Mouse (Mus musculus) embryonic facial prominence, embryonic 15.5 days (tissue): ENCODE measurements around the gene Acnat1. TPM values are rescaled to one million over a fixed set of nuclear protein-coding genes. Genes with fewer than 3 reads are reported as not detected.
"Not testable (repeated sequence)": the region's sequence is repeated elsewhere in the genome, so short reads cannot be mapped to it uniquely, and the experiment has no call there.

Experiments used
- ATAC-seq: fragments of 200-750 bp; cut with Nextera tagmentation; 2 replicates; pipeline ENCODE4 v1.8.0; 2017; ENCODE audit warnings: low read depth, moderate TSS enrichment; ENCODE audit not compliant: insufficient number of reproducible peaks, low FRiP score, low TSS enrichment
- H3K27ac ChIP-seq: fragments of 300-500 bp; sonication (generic); replicated peaks from 2 replicates; pipeline ENCODE4 v1.5.1; 2015; ENCODE audit warnings: mild to moderate bottlenecking, inconsistent platforms
- H3K27me3 ChIP-seq: fragments of 300-500 bp; sonication (generic); 2 replicates; pipeline ENCODE4 v1.6.1; 2015; ENCODE audit warnings: inconsistent platforms
- H3K36me3 ChIP-seq: fragments of 300-500 bp; sonication (generic); 2 replicates; pipeline ENCODE4 v1.6.1; 2015; ENCODE audit warnings: mild to moderate bottlenecking, inconsistent platforms
- H3K4me1 ChIP-seq: fragments of 300-500 bp; sonication (generic); 2 replicates; pipeline ENCODE4 v1.6.1; 2015; ENCODE audit warnings: inconsistent platforms
- H3K4me2 ChIP-seq: fragments of 300-500 bp; sonication (generic); replicated peaks from 2 replicates; pipeline ENCODE4 v1.6.1; 2015; ENCODE audit warnings: mild to moderate bottlenecking, inconsistent platforms
- H3K4me3 ChIP-seq: fragments of 300-500 bp; sonication (generic); replicated peaks from 2 replicates; pipeline ENCODE4 v1.5.1; 2015; ENCODE audit warnings: mild to moderate bottlenecking, inconsistent platforms
- H3K9ac ChIP-seq: fragments of 300-500 bp; sonication (generic); 2 replicates; pipeline ENCODE4 v1.6.1; 2015; ENCODE audit warnings: inconsistent platforms
- H3K9me3 ChIP-seq: fragments of 300-500 bp; sonication (generic); replicated peaks from 2 replicates; pipeline ENCODE4 v1.6.1; 2016; ENCODE audit warnings: inconsistent platforms
- WGBS: fragments of 180-500 bp; shearing (Covaris S2); methylation state at CpG from one replicate; pipeline ENCODE4 v1.1.7; 2015; 5-methylcytosine and 5-hydroxymethylcytosine counted together
- polyA plus RNA-seq: library from polyadenylated mRNA; unstranded; fragments of >200 nt; fragmentation: Nextera tagmentation; extraction: Ambion mirVana; gene quantifications from 2 replicates; pipeline ENCODE4 v1.2.1, GENCODE M21; 2015

The Acnat1 gene
- polyA plus RNA-seq = 0.15 and 0.45 TPM in 2 replicates

DNA sequence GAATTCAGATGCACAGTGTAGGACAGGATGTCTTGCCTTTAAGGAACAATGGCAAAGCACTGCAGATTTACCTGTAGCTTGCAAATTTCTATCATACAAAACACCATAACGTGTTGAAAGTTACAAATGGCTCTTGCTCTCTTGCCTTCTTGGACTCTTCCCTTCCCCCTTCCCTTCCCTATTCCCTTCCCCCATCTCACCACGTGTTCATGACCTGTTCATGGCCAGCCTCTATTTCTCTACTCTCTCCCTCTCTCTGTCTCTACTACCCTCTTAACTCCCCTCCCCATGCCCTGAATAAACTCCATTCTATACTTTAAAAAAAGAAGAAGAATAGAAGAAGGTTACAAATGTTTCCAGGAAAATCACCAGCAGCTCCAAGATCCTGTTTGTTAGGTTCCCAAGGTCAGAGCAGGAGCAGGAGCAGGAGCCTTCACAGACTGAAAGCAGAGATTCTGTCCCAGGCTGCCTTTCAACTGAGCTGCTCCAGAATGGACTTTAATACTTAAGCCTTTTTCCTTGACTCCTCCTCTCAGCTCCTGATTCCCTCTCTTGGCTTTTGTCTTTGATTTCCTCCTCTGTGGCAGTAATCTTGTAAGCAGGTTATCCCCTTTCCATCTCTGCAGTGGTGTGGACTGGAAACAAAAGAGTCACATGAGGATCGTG is at the start of gene Acnat1:
Gene Acnat1 (minus strand): TSS at position 478 of the 666 bp plus-strand sequence.
- Histone ChIP-seq H3K27me3 (no peaks in the 10 kb centered on the region), H3K9me3 (no peaks in the 10 kb centered on the region), H3K4me1 (no peaks in the 10 kb centered on the region), H3K9ac (no peak within 1 kb of the TSS), H3K4me2 (no peak within 1 kb of the TSS), H3K4me3 (no peak within 1 kb of the TSS), H3K27ac (no peak within 1 kb of the TSS), H3K36me3 (no peaks in the 10 kb centered on the region)
- WGBS = 38% methylated on average over 3 of the region's 3 CpGs
- no peak for ATAC-seq

DNA sequence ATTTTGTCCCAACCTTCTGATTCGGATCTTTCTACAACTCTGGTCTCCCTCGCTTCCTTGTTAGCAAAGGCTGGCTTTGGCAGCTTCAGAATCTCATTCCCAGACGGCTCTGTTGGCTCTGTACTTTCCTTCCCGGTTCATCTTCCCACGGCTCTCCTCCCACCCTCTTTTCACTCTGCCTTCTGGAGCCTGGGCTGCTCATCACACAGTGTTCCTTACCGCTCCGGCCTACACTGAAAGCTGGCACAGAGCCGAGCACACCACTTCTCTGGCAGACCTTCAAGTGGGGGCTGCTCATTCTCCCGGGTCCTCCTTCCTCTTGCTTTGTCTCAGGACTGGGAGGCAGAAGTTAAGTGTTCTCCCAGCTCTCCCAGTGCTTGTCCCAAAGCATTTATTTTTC is 48.9 kb upstream of the Acnat1 start:
- Histone ChIP-seq H3K4me3 (peak overlapping the region; percentile 76), H3K4me2 (no peak overlapping the region), H3K36me3 (peaks cover 29% of the 10 kb centered on the region; the same call in 1 of the 2 replicates), H3K9me3 (no peaks in the 10 kb centered on the region), H3K4me1 (peaks cover 13% of the 10 kb centered on the region), H3K27ac (no peak overlapping the region), H3K27me3 (no peaks in the 10 kb centered on the region), H3K9ac (no peak overlapping the region)
- ATAC-seq = no peak
- 70% methylated on average over 9 of the region's 9 CpGs for WGBS

DNA sequence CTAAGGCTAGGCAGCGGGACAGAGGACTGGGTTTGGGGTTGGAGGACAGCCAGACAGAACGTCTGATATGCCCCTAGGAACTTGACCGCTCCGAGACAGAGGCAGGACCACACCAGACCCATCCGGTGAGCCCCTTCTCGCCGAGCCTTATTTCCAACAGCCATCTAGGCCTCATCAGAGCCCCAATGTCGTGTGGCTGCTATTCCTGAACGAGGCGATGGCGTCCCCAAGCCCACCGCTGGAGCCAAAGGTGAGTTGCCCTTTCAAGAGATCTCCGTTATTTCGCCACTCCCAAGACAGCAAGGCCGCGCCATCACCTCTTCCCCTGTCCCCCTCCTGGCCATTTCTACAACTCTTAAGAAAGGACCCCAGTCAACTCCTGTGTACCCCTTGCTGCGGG is 47.6 kb upstream of the Acnat1 start:
- H3K9ac ChIP-seq = peak overlapping the region; percentile 27
- 0 out of 2 replicates have a peak overlapping the region, but pooled peaks have one; percentile 12 for H3K27ac ChIP-seq
- H3K36me3 ChIP-seq = peaks cover 26% of the 10 kb centered on the region
- peaks cover 13% of the 10 kb centered on the region for H3K4me1 ChIP-seq
- H3K9me3 ChIP-seq = no peaks in the 10 kb centered on the region
- H3K4me3 ChIP-seq = peak overlapping the region; percentile 76
- 2% methylated on average over 17 of the region's 17 CpGs for WGBS
- peak overlapping the region; percentile 61 for H3K4me2 ChIP-seq
- ATAC-seq = no peak; the same call in 1 of the 2 replicates
- H3K27me3 ChIP-seq = no peaks in the 10 kb centered on the region

DNA sequence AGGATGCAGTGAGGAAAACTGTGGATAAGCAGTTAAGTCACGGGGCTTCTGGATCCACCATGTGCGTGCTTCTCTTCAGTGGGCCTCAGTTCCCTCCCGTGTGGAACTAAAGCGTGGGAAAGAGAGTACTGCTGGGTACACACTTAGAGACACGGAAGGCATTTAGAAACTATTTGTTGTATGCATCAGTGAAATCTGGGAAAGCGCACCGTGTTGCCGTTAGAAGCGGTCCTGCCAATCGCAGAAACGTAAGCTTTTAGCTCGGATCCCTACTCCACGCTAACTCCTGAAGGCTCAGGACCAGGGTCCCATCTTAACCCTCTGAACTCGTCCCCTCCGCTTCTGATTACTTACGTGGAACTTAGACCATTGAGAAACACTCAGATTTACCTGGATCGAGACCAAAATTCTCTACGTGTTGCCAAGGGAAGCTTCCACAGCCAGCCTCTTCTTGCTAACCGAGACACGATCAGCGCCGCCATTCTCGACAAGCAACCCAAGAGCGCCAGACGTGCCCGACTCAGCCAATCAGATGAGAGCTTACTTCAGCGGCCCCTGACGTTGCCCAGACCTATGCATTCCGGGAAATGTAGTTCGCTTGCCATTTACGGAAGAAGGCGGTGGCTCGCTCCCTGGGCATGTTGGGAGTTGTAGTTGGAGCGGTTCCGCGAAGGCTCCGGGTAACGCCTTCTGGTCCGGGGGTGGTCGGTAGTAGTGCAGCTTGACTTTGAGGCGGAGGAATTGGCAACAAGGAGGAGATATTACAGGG is 47.0 kb upstream of the Acnat1 start, which contains the start of the genes Mrpl50 and Zfp189:
Gene Mrpl50 (minus strand): TSS at position 522 of the 769 bp plus-strand sequence.
Gene Zfp189 (plus strand): TSS at position 605 of the 769 bp plus-strand sequence.
- Histone ChIP-seq H3K4me3 (peak within 1 kb of the TSS; percentile 76), H3K4me1 (peaks cover 13% of the 10 kb centered on the region), H3K4me2 (peak within 1 kb of the TSS; percentile 61), H3K9ac (peak within 1 kb of the TSS; percentile 58), H3K36me3 (peaks cover 25% of the 10 kb centered on the region), H3K9me3 (no peaks in the 10 kb centered on the region), H3K27ac (peak within 1 kb of the TSS; percentile 83), H3K27me3 (no peaks in the 10 kb centered on the region)
- WGBS = under 1% methylated on average over 41 of the region's 41 CpGs
- peak; percentile 99 for ATAC-seq

DNA sequence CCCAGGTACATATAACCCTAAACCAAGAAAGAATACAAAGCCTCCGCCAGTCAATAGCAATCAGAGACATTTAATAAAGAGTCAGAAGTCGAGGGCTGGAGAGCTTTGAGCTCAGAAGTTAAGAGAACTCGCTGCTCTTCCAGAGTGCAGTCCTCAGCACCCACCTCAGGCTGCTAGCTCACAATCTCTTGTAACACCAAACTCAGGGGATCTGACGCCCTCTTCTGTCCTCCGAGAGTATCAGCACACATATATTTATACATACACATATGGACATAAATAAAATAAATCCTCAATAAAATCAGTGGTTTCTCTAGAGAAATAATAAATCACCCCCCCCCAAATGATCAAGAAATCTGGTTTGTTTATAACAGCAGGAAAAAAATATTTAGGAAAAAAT is 45.8 kb upstream of the Acnat1 start:
- peaks cover 19% of the 10 kb centered on the region for H3K36me3 ChIP-seq
- WGBS = 75% methylated on average over 5 of the region's 5 CpGs
- no peaks in the 10 kb centered on the region for H3K27me3 ChIP-seq
- no peak overlapping the region for H3K4me2 ChIP-seq
- no peak overlapping the region for H3K4me3 ChIP-seq
- ATAC-seq = no peak
- no peak overlapping the region for H3K9ac ChIP-seq
- H3K9me3 ChIP-seq = no peaks in the 10 kb centered on the region
- no peak overlapping the region for H3K27ac ChIP-seq
- H3K4me1 ChIP-seq = peaks cover 13% of the 10 kb centered on the region

DNA sequence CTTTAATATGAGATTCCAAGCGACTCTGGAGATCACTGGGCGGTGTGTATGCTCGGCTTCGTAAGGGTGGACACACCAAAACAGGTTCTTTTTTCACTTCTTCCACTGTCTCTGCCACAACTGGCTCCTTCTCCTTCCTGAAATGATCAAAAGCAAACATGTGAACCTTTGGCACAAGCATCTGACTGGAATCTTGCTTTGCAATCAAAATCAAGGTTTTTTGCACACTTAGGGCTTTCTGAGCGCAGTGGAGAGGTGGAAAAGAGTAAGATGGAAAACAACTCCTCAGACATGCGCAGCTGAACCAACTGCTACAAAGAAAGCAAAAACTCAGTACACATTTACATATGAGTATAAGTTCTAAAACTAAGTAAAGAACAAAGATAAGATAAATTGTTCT is 40.7 kb upstream of the Acnat1 start:
- Histone ChIP-seq H3K4me1 (peaks cover 2% of the 10 kb centered on the region; the same call in 1 of the 2 replicates), H3K9ac (no peak overlapping the region), H3K4me3 (no peak overlapping the region), H3K4me2 (no peak overlapping the region), H3K36me3 (peaks cover 26% of the 10 kb centered on the region), H3K9me3 (no peaks in the 10 kb centered on the region), H3K27ac (no peak overlapping the region), H3K27me3 (no peaks in the 10 kb centered on the region)
- WGBS = 98% methylated on average over 6 of the region's 6 CpGs
- no peak for ATAC-seq

DNA sequence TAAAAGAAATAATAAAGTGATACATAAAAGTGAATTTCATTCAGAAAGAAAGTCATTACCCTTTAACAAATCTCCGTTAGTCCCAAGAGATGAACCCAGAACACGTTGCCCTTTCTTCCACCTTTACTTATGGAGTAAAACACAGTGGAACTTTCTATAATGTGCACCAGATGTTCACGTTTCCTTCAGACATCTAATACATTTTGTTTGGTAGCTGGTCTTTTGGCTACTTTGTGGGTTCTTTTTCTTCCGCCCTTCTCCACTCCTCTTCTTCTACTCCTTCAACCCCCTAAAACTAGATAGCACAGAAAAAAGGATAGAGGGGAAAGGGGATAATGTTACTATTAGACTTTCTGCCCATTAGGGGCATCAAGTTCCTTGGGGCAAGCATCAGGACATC is 38.9 kb upstream of the Acnat1 start:
- 43% methylated on average over 4 of the region's 4 CpGs for WGBS
- no peak for ATAC-seq

DNA sequence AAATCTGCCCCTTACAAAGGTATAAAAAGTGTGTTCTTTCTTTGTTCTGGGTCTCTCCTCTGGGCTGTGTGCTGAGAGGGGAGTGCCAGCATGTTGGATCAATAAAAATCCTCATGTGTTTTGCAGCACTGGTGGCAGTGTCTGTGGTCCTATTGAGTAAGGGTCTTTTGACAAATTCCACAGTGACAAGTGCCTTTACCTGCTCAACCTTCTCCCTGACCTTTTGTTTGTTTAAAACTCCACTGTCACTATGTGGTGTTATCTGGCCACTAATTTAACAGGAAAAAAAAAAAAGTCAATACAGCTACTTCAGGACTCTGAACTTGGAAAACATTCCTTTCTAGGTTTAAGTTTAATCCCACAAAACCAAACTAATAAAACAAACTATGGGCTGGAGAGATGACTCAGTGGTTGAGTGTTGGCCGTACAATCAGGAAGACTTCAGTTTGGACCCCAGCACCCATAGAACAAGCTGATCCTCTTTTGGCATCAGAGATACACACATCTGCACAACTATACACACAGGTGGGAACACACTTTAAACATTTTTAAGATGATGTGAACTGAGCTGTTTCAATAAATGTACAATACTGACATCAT is 36.6 kb upstream of the Acnat1 start:
- H3K27me3 ChIP-seq, H3K4me2 ChIP-seq, H3K4me3 ChIP-seq, H3K27ac ChIP-seq, H3K9me3 ChIP-seq, H3K4me1 ChIP-seq, ATAC-seq, H3K9ac ChIP-seq: not testable (repeated sequence)
- peaks cover 19% of the 10 kb centered on the region for H3K36me3 ChIP-seq
- 85% methylated on average over 1 of the region's 1 CpGs for WGBS

More for the DNA sequence above, 38.9 kb upstream of the Acnat1 start:
- H3K4me1 ChIP-seq = no peaks in the 10 kb centered on the region
- no peak overlapping the region for H3K27ac ChIP-seq
- no peak overlapping the region for H3K4me2 ChIP-seq
- H3K9ac ChIP-seq = no peak overlapping the region
- H3K27me3 ChIP-seq = no peaks in the 10 kb centered on the region
- H3K36me3 ChIP-seq = peaks cover 23% of the 10 kb centered on the region
- H3K9me3 ChIP-seq = no peaks in the 10 kb centered on the region
- H3K4me3 ChIP-seq = no peak overlapping the region

DNA sequence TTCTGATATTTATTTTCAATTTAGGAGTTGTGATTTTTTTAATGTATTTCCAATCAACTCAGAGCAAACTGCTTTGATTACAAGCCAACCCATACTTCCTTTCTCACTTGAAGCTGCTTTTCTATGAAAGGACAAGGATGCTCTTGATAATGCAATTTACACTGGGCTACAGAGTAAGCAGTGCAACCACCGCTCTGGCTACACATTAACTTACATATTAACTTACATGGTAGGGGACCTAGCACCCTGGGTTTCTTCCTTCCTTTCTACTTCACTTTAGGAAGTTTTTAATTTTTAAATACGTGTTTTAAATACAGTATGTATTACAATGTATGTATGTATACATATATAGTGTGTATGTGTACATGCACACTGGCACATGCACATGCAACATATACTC is 35.5 kb upstream of the Acnat1 start:
- Histone ChIP-seq H3K27ac (no peak overlapping the region), H3K9ac (no peak overlapping the region), H3K27me3 (no peaks in the 10 kb centered on the region), H3K36me3 (peaks cover 16% of the 10 kb centered on the region), H3K4me3 (no peak overlapping the region), H3K4me2 (no peak overlapping the region), H3K4me1 (no peaks in the 10 kb centered on the region), H3K9me3 (no peaks in the 10 kb centered on the region)
- WGBS = 95% methylated on average over 2 of the region's 2 CpGs
- ATAC-seq = no peak

DNA sequence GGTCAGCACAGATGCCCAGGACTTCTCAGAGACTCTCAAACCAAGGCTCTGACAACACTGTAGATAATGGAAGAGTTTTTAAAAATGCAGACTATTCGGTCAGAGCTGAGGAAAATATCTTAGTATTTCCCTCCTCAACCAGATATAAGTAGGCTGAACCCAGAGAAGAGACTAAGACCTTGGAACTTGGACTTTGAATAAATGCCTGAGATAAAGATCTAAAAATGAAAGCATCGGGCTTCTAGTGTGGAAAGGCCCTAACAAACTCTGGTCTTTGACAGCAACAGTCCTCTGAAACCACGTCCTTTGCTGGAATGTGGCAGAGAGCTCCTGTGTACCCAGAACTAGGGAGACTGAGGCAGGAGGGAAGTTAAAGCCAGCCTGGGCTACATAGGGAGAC is 32.7 kb upstream of the Acnat1 start, which contains the start of gene Baat:
Gene Baat (minus strand): TSS at position 172 of the 400 bp plus-strand sequence.
- Histone ChIP-seq H3K27ac (no peak within 1 kb of the TSS), H3K9ac (no peak within 1 kb of the TSS), H3K4me2 (no peak within 1 kb of the TSS), H3K4me3 (no peak within 1 kb of the TSS), H3K9me3 (no peaks in the 10 kb centered on the region), H3K27me3 (no peaks in the 10 kb centered on the region), H3K36me3 (no peaks in the 10 kb centered on the region), H3K4me1 (no peaks in the 10 kb centered on the region)
- 73% methylated on average over 3 of the region's 3 CpGs for WGBS
- no peak for ATAC-seq

DNA sequence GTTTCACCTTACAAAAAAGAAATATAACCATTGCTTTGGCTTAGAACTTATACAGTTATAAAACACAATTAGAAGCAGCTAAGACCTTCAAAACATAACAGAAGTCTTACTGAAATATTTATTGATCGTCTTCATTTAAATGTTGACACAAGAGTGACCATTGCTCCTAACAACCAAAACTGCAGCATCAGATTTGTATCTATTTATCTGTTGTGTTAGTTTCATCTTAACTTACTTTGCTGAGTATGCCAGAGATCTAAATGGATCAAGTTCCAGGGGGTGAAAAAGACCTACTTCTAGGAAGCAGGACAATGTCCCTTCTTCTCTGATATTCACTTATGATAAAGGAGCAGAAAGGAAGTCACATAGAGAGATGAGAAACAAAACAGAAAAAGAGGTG is 29.9 kb upstream of the Acnat1 start:
- H3K36me3 ChIP-seq = no peaks in the 10 kb centered on the region
- H3K9ac ChIP-seq = no peak overlapping the region
- no peak overlapping the region for H3K27ac ChIP-seq
- no peaks in the 10 kb centered on the region for H3K9me3 ChIP-seq
- WGBS = 89% methylated on average over 1 of the region's 1 CpGs
- no peak for ATAC-seq
- no peak overlapping the region for H3K4me2 ChIP-seq
- no peaks in the 10 kb centered on the region for H3K27me3 ChIP-seq
- no peaks in the 10 kb centered on the region for H3K4me1 ChIP-seq
- H3K4me3 ChIP-seq = no peak overlapping the region
